Mouse (Mus musculus) stomach, embryonic 16.5 days (tissue): ENCODE results near the gene Btbd19. TPM values are rescaled to one million over a fixed set of nuclear protein-coding genes. Genes with fewer than 3 reads are reported as not detected.

Experiments
- ATAC-seq: fragments of 200-750 bp; cut with Nextera tagmentation; 2 replicates; pipeline ENCODE4 v1.8.0; 2017; ENCODE audit warnings: moderate number of reproducible peaks, moderate TSS enrichment; ENCODE audit not compliant: insufficient read depth, low FRiP score
- H3K27ac ChIP-seq: fragments of 300-500 bp; sonication (generic); 2 replicates; pipeline ENCODE4 v1.5.1; 2014; ENCODE audit warnings: low read length
- H3K27me3 ChIP-seq: fragments of 300-500 bp; sonication (generic); 2 replicates; pipeline ENCODE4 v1.6.1; 2014; ENCODE audit warnings: low read length, control low read depth, mixed read lengths; ENCODE audit not compliant: control insufficient read depth, insufficient read depth
- H3K36me3 ChIP-seq: fragments of 300-500 bp; sonication (generic); 2 replicates; pipeline ENCODE4 v1.6.1; 2014; ENCODE audit warnings: low read length; ENCODE audit not compliant: control insufficient read depth, insufficient read depth
- H3K4me1 ChIP-seq: fragments of 300-500 bp; sonication (generic); 2 replicates; pipeline ENCODE4 v1.6.1; 2014; ENCODE audit warnings: low read length, control low read depth, mixed read lengths; ENCODE audit not compliant: control insufficient read depth, insufficient read depth
- H3K4me2 ChIP-seq: fragments of 300-500 bp; sonication (generic); 2 replicates; pipeline ENCODE4 v1.6.1; 2014; ENCODE audit warnings: low read depth, low read length, mixed read lengths
- H3K4me3 ChIP-seq: fragments of 300-500 bp; sonication (generic); replicated peaks from 2 replicates; pipeline ENCODE4 v1.5.1; 2014; ENCODE audit warnings: mild to moderate bottlenecking, low read length
- H3K9ac ChIP-seq: fragments of 300-500 bp; sonication (generic); 2 replicates; pipeline ENCODE4 v1.6.1; 2014; ENCODE audit warnings: low read length
- H3K9me3 ChIP-seq: fragments of 300-500 bp; sonication (generic); replicated peaks from 2 replicates; pipeline ENCODE4 v1.6.1; 2016; ENCODE audit warnings: low read length, control low read depth; ENCODE audit not compliant: control insufficient read depth
- WGBS: fragments of 180-500 bp; shearing (Covaris S2); extraction: QIAGEN DNeasy Blood & Tissue Kit; methylation state at CpG from one replicate; pipeline ENCODE4 v1.1.7; 2014; 5-methylcytosine and 5-hydroxymethylcytosine counted together
- polyA plus RNA-seq: library from polyadenylated mRNA; unstranded; fragments of >200 nt; fragmentation: Nextera tagmentation; extraction: Ambion mirVana; gene quantifications from 2 replicates; pipeline ENCODE4 v1.2.1, GENCODE M21; 2015

The Btbd19 gene
- 6.5 and 6.6 TPM in 2 replicates for polyA plus RNA-seq

DNA sequence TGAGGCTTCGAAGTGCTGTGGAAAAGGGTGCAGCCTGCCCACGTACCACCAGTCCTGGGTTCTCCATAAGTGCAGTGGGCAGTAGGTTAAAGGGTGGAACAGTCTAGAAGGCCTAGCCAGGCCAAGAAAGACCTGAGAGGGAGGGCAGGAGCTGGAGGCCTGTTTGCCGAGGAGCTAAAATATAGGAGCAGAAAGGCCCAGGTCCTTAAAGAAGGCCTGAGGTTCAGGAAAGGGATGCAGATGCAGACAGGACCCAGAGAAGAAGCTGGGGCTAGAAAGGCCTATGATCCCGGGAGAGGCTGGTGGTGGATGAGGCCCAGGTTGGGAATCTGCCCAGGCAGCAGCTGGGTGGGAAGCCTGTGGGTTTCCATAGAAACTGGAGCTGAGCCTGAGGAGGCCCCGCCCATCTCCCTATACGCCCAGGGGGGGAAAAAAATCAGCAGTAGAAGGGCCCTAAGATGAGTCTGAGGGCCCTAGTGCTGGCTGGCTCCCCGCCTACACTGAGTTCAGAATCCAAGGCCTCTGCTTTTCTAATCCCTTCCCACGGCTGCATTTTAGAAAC is at the start of gene Btbd19:
Gene Btbd19 (minus strand): TSS at position 378 of the 562 bp plus-strand sequence.
- H3K4me3 ChIP-seq, result no peak within 1 kb of the TSS

DNA sequence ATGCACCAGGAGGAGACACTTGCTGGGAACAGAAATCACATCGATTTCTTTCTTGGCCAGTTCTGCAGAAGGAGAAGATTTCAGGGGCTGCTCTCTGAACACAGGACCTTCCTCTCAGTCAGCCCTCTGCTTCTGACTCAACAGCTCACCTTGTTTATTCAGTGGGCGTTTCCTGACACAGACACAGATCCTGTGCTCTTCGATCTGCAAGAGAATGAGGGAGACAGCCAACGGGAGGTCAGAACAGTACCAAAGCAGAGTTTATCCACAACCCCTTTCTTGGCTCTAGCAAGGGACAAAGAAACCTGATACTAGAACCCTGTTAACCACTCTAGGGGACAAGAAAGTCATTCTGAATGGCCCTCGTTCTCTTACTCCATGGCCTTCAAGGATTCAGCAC is 44.4 kb upstream of the Btbd19 start:
- Histone ChIP-seq H3K27ac (no peak overlapping the region), H3K9ac (no peak overlapping the region), H3K4me2 (no peak overlapping the region), H3K4me3 (no peak overlapping the region), H3K27me3 (no peaks in the 10 kb centered on the region), H3K9me3 (no peaks in the 10 kb centered on the region), H3K36me3 (peaks cover 40% of the 10 kb centered on the region), H3K4me1 (no peaks in the 10 kb centered on the region)
- 79% methylated on average over 5 of the region's 5 CpGs for WGBS
- no peak for ATAC-seq

More for the DNA sequence above, at the start of gene Btbd19:
- peak within 1 kb of the TSS; percentile 94 for H3K27ac ChIP-seq
- H3K36me3 ChIP-seq, result peaks cover 7% of the 10 kb centered on the region; the same call in 1 of the 2 replicates
- no peaks in the 10 kb centered on the region for H3K9me3 ChIP-seq
- peaks cover 31% of the 10 kb centered on the region for H3K4me1 ChIP-seq
- H3K27me3 ChIP-seq, result no peaks in the 10 kb centered on the region
- 24% methylated on average over 8 of the region's 8 CpGs for WGBS
- peak within 1 kb of the TSS; percentile 72 for H3K9ac ChIP-seq
- peak within 1 kb of the TSS; percentile 39 for H3K4me2 ChIP-seq
- ATAC-seq, result peak; percentile 70

DNA sequence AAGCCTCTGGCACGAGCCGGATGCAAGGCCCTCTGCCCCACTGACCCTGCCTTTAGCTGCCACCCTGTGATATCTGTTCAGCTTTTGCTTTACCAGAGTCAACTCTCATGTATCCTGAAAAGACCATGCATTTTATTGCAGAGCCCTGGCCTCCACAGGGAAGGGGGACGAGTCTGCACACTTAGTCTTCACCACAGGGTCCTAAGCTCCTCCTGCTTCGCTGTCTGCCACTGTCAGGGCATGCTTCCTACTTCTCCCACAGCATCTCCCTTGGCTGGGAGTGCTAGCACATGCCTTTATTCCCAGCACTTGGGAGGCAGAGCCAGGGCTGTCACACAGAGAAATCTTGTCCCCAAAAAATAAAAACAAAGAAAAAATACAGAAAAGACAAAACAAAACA is 35.7 kb upstream of the Btbd19 start:
- Histone ChIP-seq H3K9ac (no peak overlapping the region), H3K36me3 (peaks cover 24% of the 10 kb centered on the region), H3K4me2 (no peak overlapping the region), H3K9me3 (no peaks in the 10 kb centered on the region), H3K4me3 (no peak overlapping the region), H3K4me1 (no peaks in the 10 kb centered on the region), H3K27me3 (no peaks in the 10 kb centered on the region), H3K27ac (no peak overlapping the region)
- 76% methylated on average over 4 of the region's 4 CpGs for WGBS
- no peak for ATAC-seq

DNA sequence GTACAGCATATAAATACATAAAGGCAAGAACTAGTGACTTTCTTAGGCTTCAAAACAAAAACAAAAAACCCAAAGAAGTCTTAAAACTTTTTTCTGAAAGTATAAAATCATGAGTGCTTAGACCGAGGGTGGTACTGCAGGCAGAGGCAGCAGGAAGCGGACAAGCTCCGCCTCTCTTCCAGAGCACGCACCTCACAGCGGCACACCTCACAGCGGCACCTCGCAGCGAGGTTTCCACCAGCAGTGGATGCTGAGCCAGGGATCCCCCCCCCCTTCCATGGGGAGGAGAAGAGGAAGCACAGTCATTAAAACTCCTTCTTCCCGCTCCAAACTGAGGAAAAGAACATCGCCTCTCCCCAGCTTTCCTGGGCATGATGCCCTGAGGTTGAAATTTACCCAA is 34.1 kb upstream of the Btbd19 start:
- Histone ChIP-seq H3K4me1 (peaks cover 1% of the 10 kb centered on the region; the same call in 1 of the 2 replicates), H3K27ac (no peak overlapping the region), H3K9me3 (no peaks in the 10 kb centered on the region), H3K9ac (no peak overlapping the region), H3K4me3 (no peak overlapping the region), H3K36me3 (peaks cover 15% of the 10 kb centered on the region), H3K27me3 (no peaks in the 10 kb centered on the region), H3K4me2 (no peak overlapping the region)
- WGBS, result 77% methylated on average over 10 of the region's 10 CpGs
- no peak for ATAC-seq

DNA sequence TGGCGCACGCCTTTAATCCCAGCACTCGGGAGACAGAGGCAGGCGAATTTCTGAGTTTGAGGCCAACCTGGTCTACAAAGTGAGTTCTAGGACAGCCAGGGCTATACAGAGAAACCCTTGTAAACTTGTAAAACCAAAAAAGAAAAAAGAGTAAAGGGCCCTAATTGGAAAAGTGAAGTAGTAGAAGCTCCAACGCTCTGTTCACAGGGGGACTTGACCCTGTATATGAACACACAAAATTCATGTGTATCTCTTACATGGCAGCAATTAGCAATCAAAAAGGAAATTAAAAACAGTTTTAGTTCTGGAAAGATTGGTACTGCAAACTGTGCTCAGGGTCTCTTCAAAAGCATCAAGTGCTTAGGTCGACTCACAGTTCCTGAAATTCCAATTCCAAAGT is 30.8 kb upstream of the Btbd19 start:
- 30% methylated on average over 6 of the region's 6 CpGs for WGBS
- peaks cover 30% of the 10 kb centered on the region for H3K36me3 ChIP-seq
- H3K4me3 ChIP-seq, result peak overlapping the region; percentile 99
- peak overlapping the region; percentile 93 for H3K27ac ChIP-seq
- H3K9me3 ChIP-seq, result no peaks in the 10 kb centered on the region
- H3K4me1 ChIP-seq, result peaks cover 10% of the 10 kb centered on the region
- peak overlapping the region; percentile 51 for H3K4me2 ChIP-seq
- no peak for ATAC-seq
- no peaks in the 10 kb centered on the region for H3K27me3 ChIP-seq
- H3K9ac ChIP-seq, result peak overlapping the region; percentile 99

DNA sequence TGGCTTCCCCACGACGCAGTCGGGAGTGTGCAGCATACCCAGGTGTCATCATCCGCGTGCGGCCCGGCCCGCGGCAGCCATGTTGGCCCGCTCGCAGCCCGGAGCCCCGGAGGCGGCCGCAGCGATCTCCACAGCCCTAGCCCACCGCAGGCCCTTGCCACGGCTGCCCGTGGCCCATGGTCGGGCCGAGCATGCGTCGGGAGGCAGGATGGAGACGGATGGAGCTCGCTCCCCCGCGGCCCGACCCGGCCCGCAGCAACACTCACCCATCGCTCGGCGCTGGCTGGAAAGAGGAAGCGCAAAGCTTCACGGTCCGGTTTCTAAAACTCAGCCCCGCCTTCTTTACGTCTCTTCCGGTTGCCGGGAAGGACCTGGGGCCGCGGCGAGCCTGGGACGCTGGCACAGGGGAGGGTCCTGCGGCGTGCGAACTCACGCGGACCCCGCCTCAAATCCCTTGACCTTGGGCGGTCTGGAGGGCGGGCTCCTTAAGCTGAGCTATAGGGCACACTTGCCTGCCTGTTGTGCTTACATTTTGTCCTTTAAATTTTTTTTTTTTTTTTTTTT is 30.3 kb upstream of the Btbd19 start, which contains the start of gene Rps8:
Gene Rps8 (minus strand): TSS at position 452 of the 564 bp plus-strand sequence.
- peaks cover 33% of the 10 kb centered on the region for H3K36me3 ChIP-seq

DNA sequence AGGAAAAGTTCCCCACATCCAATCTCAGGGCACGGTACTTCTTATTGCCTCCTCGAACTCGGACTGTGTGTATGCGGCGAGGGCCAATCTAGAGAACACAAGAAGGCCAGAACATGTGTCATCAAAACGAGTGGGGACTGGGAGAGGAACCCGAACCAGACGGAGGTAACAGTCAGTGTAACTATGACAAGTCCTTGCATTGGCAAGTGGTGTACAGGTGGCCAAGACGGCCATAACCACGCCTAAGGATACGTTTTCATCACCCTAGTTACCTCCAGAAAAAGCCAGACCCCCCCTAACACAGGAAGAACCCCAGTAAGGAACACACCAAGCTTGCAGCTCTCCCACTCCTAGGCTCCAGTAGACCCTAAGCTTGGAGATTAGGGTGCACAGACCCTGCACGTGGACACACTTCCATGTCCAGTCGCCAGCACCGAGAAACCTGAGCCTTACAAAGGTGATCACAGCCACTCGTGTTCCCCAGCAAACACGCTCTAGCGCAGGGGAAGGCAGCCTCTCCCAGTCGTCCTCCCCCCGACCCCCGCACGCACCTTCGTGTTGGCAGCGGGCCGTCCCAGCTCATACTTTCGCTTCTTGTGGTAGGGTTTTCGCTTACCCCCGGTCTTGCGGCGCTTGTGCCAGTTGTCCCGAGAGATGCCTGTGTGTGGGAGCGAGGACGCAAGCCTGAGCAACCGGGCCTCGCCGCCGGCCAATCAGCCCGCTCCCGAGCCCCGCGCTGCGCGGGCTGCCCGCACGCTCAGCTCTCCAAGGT is 29.7 kb upstream of the Btbd19 start:
- peaks cover 38% of the 10 kb centered on the region for H3K36me3 ChIP-seq

More for the DNA sequence above, 30.3 kb upstream of the Btbd19 start, which contains the start of gene Rps8:
- WGBS, result under 1% methylated on average over 52 of the region's 52 CpGs
- H3K9me3 ChIP-seq, result no peaks in the 10 kb centered on the region
- ATAC-seq, result peak; percentile 95
- H3K27ac ChIP-seq, result peak within 1 kb of the TSS; percentile 93
- peak within 1 kb of the TSS; percentile 83 for H3K4me2 ChIP-seq
- H3K4me3 ChIP-seq, result peak within 1 kb of the TSS; percentile 99
- peaks cover 10% of the 10 kb centered on the region for H3K4me1 ChIP-seq
- no peaks in the 10 kb centered on the region for H3K27me3 ChIP-seq
- peak within 1 kb of the TSS; percentile 99 for H3K9ac ChIP-seq

DNA sequence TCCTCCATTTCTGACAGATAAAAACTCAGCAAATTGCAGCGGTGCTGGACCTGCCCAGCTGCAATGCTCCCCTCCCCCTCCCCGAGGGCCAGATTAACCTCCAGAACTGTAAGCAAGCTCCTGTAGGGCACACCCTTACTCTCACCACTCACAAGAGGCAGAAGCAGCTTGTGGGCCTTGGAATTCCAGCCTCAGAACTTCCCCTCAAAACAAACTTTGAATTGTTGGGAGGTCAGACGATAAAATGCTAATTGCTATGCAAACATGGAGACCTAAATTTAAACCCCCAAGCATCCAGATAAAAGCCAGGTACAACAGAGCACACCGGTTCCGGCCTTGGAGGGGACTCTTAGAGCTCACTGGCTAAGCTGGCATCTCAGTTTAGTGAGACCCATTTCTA is 27.2 kb upstream of the Btbd19 start:
- 51% methylated on average over 5 of the region's 5 CpGs for WGBS
- Histone ChIP-seq H3K27ac (no peak overlapping the region), H3K4me1 (peaks cover 10% of the 10 kb centered on the region), H3K36me3 (peaks cover 37% of the 10 kb centered on the region), H3K4me3 (no peak overlapping the region), H3K4me2 (peak overlapping the region; percentile 83; the same call in 1 of the 2 replicates), H3K9ac (peak overlapping the region; percentile 4; the same call in 1 of the 2 replicates), H3K9me3 (no peaks in the 10 kb centered on the region), H3K27me3 (no peaks in the 10 kb centered on the region)
- ATAC-seq, result no peak

More for the DNA sequence above, 29.7 kb upstream of the Btbd19 start:
- no peaks in the 10 kb centered on the region for H3K27me3 ChIP-seq
- H3K9ac ChIP-seq, result peak overlapping the region; percentile 99
- H3K4me2 ChIP-seq, result peak overlapping the region; percentile 83
- H3K27ac ChIP-seq, result peak overlapping the region; percentile 93
- under 1% methylated on average over 44 of the region's 44 CpGs for WGBS
- no peaks in the 10 kb centered on the region for H3K9me3 ChIP-seq
- peaks cover 10% of the 10 kb centered on the region for H3K4me1 ChIP-seq
- H3K4me3 ChIP-seq, result peak overlapping the region; percentile 99
- ATAC-seq, result no peak

DNA sequence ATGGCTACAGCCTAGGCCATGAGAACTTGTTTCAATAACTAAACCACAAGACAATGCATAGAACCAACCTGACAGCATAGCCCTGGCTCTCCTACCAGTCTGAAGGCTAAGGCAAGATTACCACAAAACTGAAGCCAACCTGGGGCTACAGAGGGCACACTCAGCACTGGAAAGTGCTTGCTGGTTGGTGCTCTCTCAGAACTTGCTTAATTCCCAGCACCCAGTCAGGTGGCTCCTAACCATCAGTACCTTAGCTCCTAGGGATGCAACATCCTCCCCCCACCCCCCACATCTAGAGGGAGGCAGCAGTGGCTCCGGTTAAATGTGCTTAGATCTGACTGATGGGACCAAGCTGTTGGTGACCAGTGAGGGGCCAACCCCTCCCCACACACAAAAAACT is 25.9 kb upstream of the Btbd19 start:
- H3K4me2 ChIP-seq, result no peak overlapping the region
- no peaks in the 10 kb centered on the region for H3K27me3 ChIP-seq
- ATAC-seq, result no peak
- H3K27ac ChIP-seq, result no peak overlapping the region
- H3K36me3 ChIP-seq, result peaks cover 37% of the 10 kb centered on the region
- no peaks in the 10 kb centered on the region for H3K9me3 ChIP-seq
- H3K4me3 ChIP-seq, result no peak overlapping the region
- H3K9ac ChIP-seq, result no peak overlapping the region
- WGBS, result 34% methylated on average over 1 of the region's 1 CpGs
- H3K4me1 ChIP-seq, result peaks cover 10% of the 10 kb centered on the region
